In genomic region chr13:51736007-51736911, GRCm38 (mm10) we compare ENCODE assay signal across 8 mouse cellular contexts. TPM values are rescaled to one million over a fixed set of nuclear protein-coding genes. Genes with fewer than 3 reads are reported as not detected.
DNase-seq lines count a peak whose midpoint lies in the region; ATAC-seq and TF ChIP-seq lines count a peak whose summit lies in the region.

No protein-coding gene starts in this region.

- ATAC-seq in liver, embryonic 12.5 days = no peak
- ATAC-seq in intestine, postnatal 0 days = no peak

- peak overlapping the region; percentile 35; the same call in 1 of the 2 replicates for H3K9ac ChIP-seq in CH12.LX (ENCODE audit: insufficient read depth, low read depth)
- H3K9ac ChIP-seq in liver, embryonic 12.5 days = peak overlapping the region; percentile 67
- H3K9ac ChIP-seq in intestine, postnatal 0 days (ENCODE audit: low read depth, low read length) = no peak overlapping the region

- WGBS in kidney, adult 2 months = 47% methylated on average over 13 of the region's 13 CpGs
- WGBS in liver, embryonic 12.5 days (ENCODE audit: insufficient replicate concordance) = 34% methylated on average over 13 of the region's 13 CpGs
- WGBS in intestine, postnatal 0 days = 68% methylated on average over 13 of the region's 13 CpGs

- peaks cover 19% of the 10 kb centered on the region for H3K4me1 ChIP-seq in kidney, adult 2 months (ENCODE audit: control insufficient read depth, insufficient read depth, low read length)
- H3K4me1 ChIP-seq in CH12.LX (ENCODE audit: control insufficient read depth in 1 of 2, insufficient read depth in 2 of 2) = peaks cover 68 to 97% of the 10 kb centered on the region in 2 experiments
- peaks cover 77% of the 10 kb centered on the region for H3K4me1 ChIP-seq in liver, embryonic 12.5 days
- no peaks in the 10 kb centered on the region for H3K4me1 ChIP-seq in intestine, postnatal 0 days (replicated peaks; ENCODE audit: control insufficient read depth, insufficient read depth, low read length)

- H3K27me3 ChIP-seq in kidney, adult 2 months (replicated peaks; ENCODE audit: control insufficient read depth, insufficient read depth, low read length) = no peaks in the 10 kb centered on the region
- no peaks in the 10 kb centered on the region for H3K27me3 ChIP-seq in CH12.LX (replicated peaks)
- H3K27me3 ChIP-seq in liver, embryonic 12.5 days (replicated peaks) = no peaks in the 10 kb centered on the region
- no peaks in the 10 kb centered on the region for H3K27me3 ChIP-seq in intestine, postnatal 0 days (replicated peaks; ENCODE audit: control insufficient read depth, insufficient read depth, low read length)

- no peak overlapping the region for H3K27ac ChIP-seq in kidney, adult 2 months (ENCODE audit: insufficient read depth, low read depth, low read length)
- H3K27ac ChIP-seq in CH12.LX (ENCODE audit: insufficient read depth, low read depth) = peak overlapping the region; percentile 90
- H3K27ac ChIP-seq in liver, embryonic 12.5 days = peak overlapping the region; percentile 93
- H3K27ac ChIP-seq in gastrocnemius, adult 2 months = no peak overlapping the region
- no peak overlapping the region for H3K27ac ChIP-seq in intestine, postnatal 0 days (ENCODE audit: low read depth, low read length)

- dilution Hi-C loops in CH12.LX (cut with MboI; ENCODE audit: extremely low pct_ligation_motif_present, extremely low pct_unique_long_range_greater_than_20kb, low sequenced_read_pairs) = no loop called here

- peak; percentile 75 for TF ChIP-seq EP300 in CH12.LX (IDR thresholded peaks at IDR 0.05; ENCODE audit: low read length)

- peak overlapping the region; percentile 61 for H3K4me2 ChIP-seq in CH12.LX (ENCODE audit: insufficient read depth, low read depth, poor library complexity, severe bottlenecking)
- H3K4me2 ChIP-seq in liver, embryonic 12.5 days = peak overlapping the region; percentile 65
- no peak overlapping the region for H3K4me2 ChIP-seq in intestine, postnatal 0 days (replicated peaks; ENCODE audit: low read depth)

- no peaks in the 10 kb centered on the region for H3K9me3 ChIP-seq in CH12.LX (replicated peaks; ENCODE audit: low read length)
- no peaks in the 10 kb centered on the region for H3K9me3 ChIP-seq in liver, embryonic 12.5 days (replicated peaks)
- H3K9me3 ChIP-seq in intestine, postnatal 0 days (ENCODE audit: control insufficient read depth) = no peaks in the 10 kb centered on the region

- no peak overlapping the region for H3K4me3 ChIP-seq in kidney, adult 2 months (ENCODE audit: insufficient read depth, low read depth, low read length)
- no peak overlapping the region for H3K4me3 ChIP-seq in CH12.LX (replicated peaks in 1 of 3; ENCODE audit: low read depth in 2 of 3, low read length in 2 of 3, poor library complexity in 1 of 3)
- no peak overlapping the region for H3K4me3 ChIP-seq in liver, embryonic 12.5 days
- no peak overlapping the region for H3K4me3 ChIP-seq in gastrocnemius, adult 2 months
- H3K4me3 ChIP-seq in intestine, postnatal 0 days (ENCODE audit: low read depth, low read length) = no peak overlapping the region

- no peak for TF ChIP-seq POLR2A in kidney, adult 2 months (IDR thresholded peaks at IDR 0.05; ENCODE audit: low read depth, low read length)
- no peak for TF ChIP-seq POLR2A in CH12.LX (IDR thresholded peaks at IDR 0.05; ENCODE audit: low read depth, low read length)

- peak; percentile 64 to 67 for DNase-seq in adrenal gland, adult (ENCODE audit: inconsistent age in 2 of 2, low spot score in 1 of 2)
- DNase-seq in adrenal gland, postnatal 4 days (ENCODE audit: low spot score in 2 of 2) = no peak
- DNase-seq in kidney, postnatal 4 days = peak; percentile 31 to 44
- no peak for DNase-seq in kidney, adult 2 months
- no peak for DNase-seq in CH12.LX (ENCODE audit: extremely low read depth)
- DNase-seq in gastrocnemius, adult 2 months = no peak

- H3K79me2 ChIP-seq in CH12.LX (replicated peaks; ENCODE audit: control insufficient read depth, extremely low read depth, insufficient read depth, poor library complexity, severe bottlenecking) = peaks cover 13% of the 10 kb centered on the region; the same call in 1 of the 2 replicates

- no peaks in the 10 kb centered on the region for H3K36me3 ChIP-seq in kidney, adult 2 months (ENCODE audit: control insufficient read depth, insufficient read depth, low read length)
- H3K36me3 ChIP-seq in CH12.LX (replicated peaks in 1 of 2; ENCODE audit: control insufficient read depth in 1 of 2, insufficient read depth in 1 of 2, low read length in 1 of 2) = peaks cover 0 to 27% of the 10 kb centered on the region in 2 experiments
- no peaks in the 10 kb centered on the region for H3K36me3 ChIP-seq in liver, embryonic 12.5 days
- H3K36me3 ChIP-seq in intestine, postnatal 0 days (ENCODE audit: control insufficient read depth, insufficient read depth) = no peaks in the 10 kb centered on the region

- intact Hi-C loops in gastrocnemius, adult 2 months (cut with DNase I) = no loop called here

- no peak for TF ChIP-seq CTCF in kidney, adult 2 months (conservative IDR thresholded peaks at IDR 0.05; ENCODE audit: insufficient read depth, insufficient read length, low read depth, low read length)
- no peak for TF ChIP-seq CTCF in CH12.LX (conservative IDR thresholded peaks at IDR 0.05 in 1 of 2, IDR thresholded peaks at IDR 0.05 in 1 of 2; ENCODE audit: low read depth in 2 of 2, low read length in 2 of 2)
- no peak for TF ChIP-seq CTCF in gastrocnemius, adult 2 months (IDR thresholded peaks at IDR 0.05)
- no peak for TF ChIP-seq CTCF in intestine, postnatal 0 days (IDR thresholded peaks at IDR 0.05; ENCODE audit: low read depth)

- no peak for TF ChIP-seq RAD21 in CH12.LX (IDR thresholded peaks at IDR 0.05; ENCODE audit: low read depth, low read length)

- in situ Hi-C loops in CH12.LX (cut with MboI; ENCODE audit: low pct_ligation_motif_present, low pct_unique_long_range_greater_than_20kb, low sequenced_read_pairs) = no loop called here

TF ChIP-seq in CH12.LX, 34 proteins besides CTCF, POLR2A, EP300 and RAD21:
- TF ChIP-seq PAX5 (IDR thresholded peaks at IDR 0.05; ENCODE audit: low read length) (no peak), TCF12 (IDR thresholded peaks at IDR 0.05; ENCODE audit: low read depth, low read length) (peak; percentile 71), CHD2 (IDR thresholded peaks at IDR 0.05; ENCODE audit: low read length) (0 out of 2 replicates have a peak, but pooled peaks have one; percentile 26), UBTF (IDR thresholded peaks at IDR 0.05; ENCODE audit: low read depth, low read length) (no peak), MAX (IDR thresholded peaks at IDR 0.05; ENCODE audit: low read length) (no peak), NRF1 (IDR thresholded peaks at IDR 0.05; ENCODE audit: low read depth, low read length) (no peak), USF2 (conservative IDR thresholded peaks at IDR 0.05; ENCODE audit: low read depth, low read length) (no peak), ZMIZ1 (IDR thresholded peaks at IDR 0.05; ENCODE audit: low read depth, low read length) (no peak), USF1 (IDR thresholded peaks at IDR 0.05; ENCODE audit: low read depth, low read length) (no peak), ELF1 (IDR thresholded peaks at IDR 0.05; ENCODE audit: low read depth, low read length) (peak; percentile 30), ETS1 (conservative IDR thresholded peaks at IDR 0.05; ENCODE audit: low read depth, low read length) (peak; percentile 59), JUN (IDR thresholded peaks at IDR 0.05; ENCODE audit: insufficient read depth, low read depth, low read length) (0 out of 2 replicates have a peak, but pooled peaks have one; percentile 4), HCFC1 (IDR thresholded peaks at IDR 0.05; ENCODE audit: low read depth, low read length) (0 out of 2 replicates have a peak, but pooled peaks have one; percentile 20), TBP (conservative IDR thresholded peaks at IDR 0.05; ENCODE audit: low read depth, low read length) (0 out of 2 replicates have a peak, but pooled peaks have one; percentile 33), SIN3A (IDR thresholded peaks at IDR 0.05; ENCODE audit: low read length) (peak; percentile 59), ZNF384 (IDR thresholded peaks at IDR 0.05; ENCODE audit: low read depth, low read length) (peak; percentile 94), E2F4 (IDR thresholded peaks at IDR 0.05; ENCODE audit: insufficient replicate concordance, low read depth, low read length) (no peak), BHLHE40 (IDR thresholded peaks at IDR 0.05; ENCODE audit: low read depth, low read length) (peak; percentile 51), MAFK (IDR thresholded peaks at IDR 0.05; ENCODE audit: insufficient replicate concordance, low read length) (no peak), MYC (IDR thresholded peaks at IDR 0.05; ENCODE audit: low read depth, low read length) (no peak), POLR2AphosphoS2 (IDR thresholded peaks at IDR 0.05; ENCODE audit: low read depth, low read length) (no peak), ZKSCAN1 (IDR thresholded peaks at IDR 0.05; ENCODE audit: borderline replicate concordance, low read depth, low read length) (no peak), MEF2A (IDR thresholded peaks at IDR 0.05; ENCODE audit: borderline replicate concordance, low read depth, low read length) (peak; percentile 88), IRF4 (IDR thresholded peaks at IDR 0.05; ENCODE audit: low read depth, low read length) (0 out of 2 replicates have a peak, but pooled peaks have one; percentile 27), SMC3 (IDR thresholded peaks at IDR 0.05; ENCODE audit: low read depth, low read length) (no peak), MAZ (IDR thresholded peaks at IDR 0.05; ENCODE audit: low read depth, low read length) (no peak), ZC3H11A (IDR thresholded peaks at IDR 0.05; ENCODE audit: low read depth, low read length) (no peak), GABPA (IDR thresholded peaks at IDR 0.05; ENCODE audit: insufficient replicate concordance, low read depth, low read length) (no peak)

RNA-seq across cellular contexts. Expression of gene Sema4d, which starts 57.3 kb away (rescaled TPM):
- 10 to 100 TPM; 22.0 to 30.9 TPM for total RNA-seq in adrenal gland, postnatal 4 days (2021)
- polyA plus RNA-seq in kidney, adult 2 months (2012; rRNA removed) = 87.8 and 93.2 TPM in 2 replicates
- 16.7 and 17.8 TPM in 2 replicates for total RNA-seq in CH12.LX (2012; rRNA removed)
- 9.8 and 12.8 TPM in 2 replicates for total RNA-seq in CH12.LX (2014; rRNA removed)
- 57.6 and 67.1 TPM in 2 replicates for polyA plus RNA-seq in CH12.LX (2012; ENCODE audit: insufficient read length, low read depth)
- polyA plus RNA-seq in liver, embryonic 12.5 days (2016; fragmentation: Nextera tagmentation; extraction: Ambion mirVana) = 10.8 TPM in 2 replicates
- total RNA-seq in gastrocnemius, adult 2 months (2021) = 100 to 1,000 TPM; 110 to 132 TPM
- 3.4 TPM in 2 replicates for polyA plus RNA-seq in intestine, postnatal 0 days (2015; fragmentation: Nextera tagmentation; extraction: Ambion mirVana)

Comparison
In these comparisons a context has a peak if more than half of its experiments do, and no peak if none do; other contexts are left out.
1. DNase-seq: peak in adrenal gland, adult (2 of 2) and kidney, postnatal 4 days (2 of 2); none in adrenal gland, postnatal 4 days (0 of 2), kidney, adult 2 months (single experiment), CH12.LX (single experiment) and gastrocnemius, adult 2 months (single experiment).
2. H3K27ac ChIP-seq: peak in CH12.LX (single experiment) and liver, embryonic 12.5 days (single experiment); none in kidney, adult 2 months (single experiment), gastrocnemius, adult 2 months (single experiment) and intestine, postnatal 0 days (single experiment).